ENCODE assay signal across 8 mouse cellular contexts in genomic region chr10:81168521-81169244, GRCm38 (mm10). TPM values are rescaled to one million over a fixed set of nuclear protein-coding genes. Genes with fewer than 3 reads are reported as not detected.
DNase-seq lines count a peak whose midpoint lies in the region; ATAC-seq and TF ChIP-seq lines count a peak whose summit lies in the region.

No protein-coding gene starts in this region.

- peaks cover 19% of the 10 kb centered on the region for H3K36me3 ChIP-seq in forebrain, embryonic 10.5 days (replicated peaks)
- peaks cover under 1% of the 10 kb centered on the region; the same call in 1 of the 2 replicates for H3K36me3 ChIP-seq in heart, postnatal 0 days (replicated peaks; ENCODE audit: control insufficient read depth, insufficient read depth, low read length)
- H3K36me3 ChIP-seq in neural tube, embryonic 15.5 days: peaks cover 6% of the 10 kb centered on the region

- H3K9me3 ChIP-seq in forebrain, embryonic 10.5 days: no peaks in the 10 kb centered on the region
- no peaks in the 10 kb centered on the region for H3K9me3 ChIP-seq in heart, postnatal 0 days (replicated peaks; ENCODE audit: control insufficient read depth, low read length)
- H3K9me3 ChIP-seq in neural tube, embryonic 15.5 days (replicated peaks): no peaks in the 10 kb centered on the region

- H3K4me3 ChIP-seq in forebrain, embryonic 10.5 days: peak overlapping the region; percentile 88
- peak overlapping the region; percentile 98 for H3K4me3 ChIP-seq in heart, postnatal 0 days (ENCODE audit: low read depth, low read length)
- peak overlapping the region; percentile 88 for H3K4me3 ChIP-seq in lung, adult 2 months (replicated peaks; ENCODE audit: extremely low read depth, low read depth, low read length)
- H3K4me3 ChIP-seq in neural tube, embryonic 15.5 days (replicated peaks): peak overlapping the region; percentile 83

- peaks cover 50% of the 10 kb centered on the region for H3K4me1 ChIP-seq in forebrain, embryonic 10.5 days
- H3K4me1 ChIP-seq in heart, postnatal 0 days (ENCODE audit: control insufficient read depth, insufficient read depth): peaks cover 19% of the 10 kb centered on the region
- peaks cover 14% of the 10 kb centered on the region for H3K4me1 ChIP-seq in lung, adult 2 months (ENCODE audit: control insufficient read depth, insufficient read depth, low read length)
- peaks cover 53% of the 10 kb centered on the region for H3K4me1 ChIP-seq in neural tube, embryonic 15.5 days

- no peak for TF ChIP-seq CTCF in heart, postnatal 0 days (IDR thresholded peaks at IDR 0.05; ENCODE audit: low read depth)
- TF ChIP-seq CTCF in lung, adult 2 months (IDR thresholded peaks at IDR 0.05; ENCODE audit: insufficient read depth, low read length): no peak

- H3K9ac ChIP-seq in heart, postnatal 0 days (replicated peaks; ENCODE audit: low read depth, low read length): peak overlapping the region; percentile 58
- peak overlapping the region; percentile 56 for H3K9ac ChIP-seq in neural tube, embryonic 15.5 days (replicated peaks)

- 5% methylated on average over 29 of the region's 29 CpGs for WGBS in forebrain, embryonic 10.5 days
- WGBS in heart, postnatal 0 days: 2% methylated on average over 29 of the region's 29 CpGs
- WGBS in lung, adult 2 months: under 1% methylated on average over 29 of the region's 29 CpGs
- WGBS in neural tube, embryonic 15.5 days: 2% methylated on average over 29 of the region's 29 CpGs

- peak; percentile 71 to 83 for DNase-seq in CD8-positive naive resting alpha-beta T cell, adult 2 months (ENCODE audit: low read depth in 2 of 2, low spot score in 2 of 2)
- DNase-seq in c-Kit-positive CD71-negative TER-119-negative erythroid progenitor cells, embryonic 14.5 days (ENCODE audit: low read depth): peak; percentile 94
- DNase-seq in forebrain, embryonic 10.5 days (ENCODE audit: extremely low spot score, low spot score): peak; percentile 79
- peak; percentile 90 for DNase-seq in heart, postnatal 0 days (ENCODE audit: low spot score)
- DNase-seq in kidney, postnatal 36 days: peak; percentile 93 to 94
- peak; percentile 83 for DNase-seq in lung, adult 2 months
- DNase-seq in testis, postnatal 14 days (ENCODE audit: low spot score): peak; percentile 79

- no peak for TF ChIP-seq EP300 in heart, postnatal 0 days (IDR thresholded peaks at IDR 0.05; ENCODE audit: low read depth)

- peak overlapping the region; percentile 90 for H3K27ac ChIP-seq in forebrain, embryonic 10.5 days
- H3K27ac ChIP-seq in heart, postnatal 0 days (ENCODE audit: low read depth): peak overlapping the region; percentile 87
- H3K27ac ChIP-seq in neural tube, embryonic 15.5 days (replicated peaks): peak overlapping the region; percentile 88

- H3K27me3 ChIP-seq in forebrain, embryonic 10.5 days (ENCODE audit: poor library complexity, severe bottlenecking): no peaks in the 10 kb centered on the region
- no peaks in the 10 kb centered on the region for H3K27me3 ChIP-seq in heart, postnatal 0 days (ENCODE audit: control insufficient read depth, insufficient read depth, low read length)
- H3K27me3 ChIP-seq in neural tube, embryonic 15.5 days (replicated peaks): no peaks in the 10 kb centered on the region

- TF ChIP-seq POLR2A in lung, adult 2 months (IDR thresholded peaks at IDR 0.05; ENCODE audit: borderline replicate concordance, extremely low read depth, low read depth, low read length): peak; percentile 35; the same call in 1 of the 2 replicates

- peak; percentile 52 for ATAC-seq in heart, postnatal 0 days (ENCODE audit: insufficient read depth, low read depth)
- ATAC-seq in neural tube, embryonic 15.5 days (ENCODE audit: low FRiP score): peak; percentile 60

- H3K4me2 ChIP-seq in heart, postnatal 0 days (ENCODE audit: low read depth, low read length): peak overlapping the region; percentile 91
- H3K4me2 ChIP-seq in neural tube, embryonic 15.5 days: peak overlapping the region; percentile 86

RNA-seq across cellular contexts. Expression of gene Pias4, which starts 1.0 kb away (rescaled TPM):
- polyA plus RNA-seq in forebrain, embryonic 10.5 days (2016; fragmentation: Nextera tagmentation; extraction: Ambion mirVana): 56.2 and 58.7 TPM in 2 replicates
- 14.4 and 19.6 TPM in 2 replicates for total RNA-seq in heart, postnatal 0 days (2014; rRNA removed; ENCODE audit: low replicate concordance)
- polyA plus RNA-seq in heart, postnatal 0 days (2015; fragmentation: Nextera tagmentation; extraction: Ambion mirVana): 19.8 and 20.7 TPM in 2 replicates
- 33.0 and 40.0 TPM in 2 replicates for polyA plus RNA-seq in lung, adult 2 months (2012; rRNA removed)
- 52.8 and 57.3 TPM in 2 replicates for polyA plus RNA-seq in neural tube, embryonic 15.5 days (2015; fragmentation: Nextera tagmentation; extraction: Ambion mirVana)

RNA-seq across cellular contexts. Expression of gene Eef2, which starts 7.7 kb away (rescaled TPM):
- 596 and 599 TPM in 2 replicates for polyA plus RNA-seq in forebrain, embryonic 10.5 days (2016; fragmentation: Nextera tagmentation; extraction: Ambion mirVana)
- total RNA-seq in heart, postnatal 0 days (2014; rRNA removed; ENCODE audit: low replicate concordance): 1,828 and 2,004 TPM in 2 replicates
- 353 and 370 TPM in 2 replicates for polyA plus RNA-seq in heart, postnatal 0 days (2015; fragmentation: Nextera tagmentation; extraction: Ambion mirVana)
- 1,377 and 1,420 TPM in 2 replicates for polyA plus RNA-seq in lung, adult 2 months (2012; rRNA removed)
- polyA plus RNA-seq in neural tube, embryonic 15.5 days (2015; fragmentation: Nextera tagmentation; extraction: Ambion mirVana): 493 and 549 TPM in 2 replicates

RNA-seq across cellular contexts. Expression of gene Dapk3, which starts 14.1 kb away (rescaled TPM):
- 41.6 and 44.9 TPM in 2 replicates for polyA plus RNA-seq in forebrain, embryonic 10.5 days (2016; fragmentation: Nextera tagmentation; extraction: Ambion mirVana)
- total RNA-seq in heart, postnatal 0 days (2014; rRNA removed; ENCODE audit: low replicate concordance): 56.5 and 72.7 TPM in 2 replicates
- polyA plus RNA-seq in heart, postnatal 0 days (2015; fragmentation: Nextera tagmentation; extraction: Ambion mirVana): 29.0 and 31.7 TPM in 2 replicates
- 70.4 and 73.5 TPM in 2 replicates for polyA plus RNA-seq in lung, adult 2 months (2012; rRNA removed)
- polyA plus RNA-seq in neural tube, embryonic 15.5 days (2015; fragmentation: Nextera tagmentation; extraction: Ambion mirVana): 65.7 and 70.4 TPM in 2 replicates

RNA-seq across cellular contexts. Expression of gene 4930442H23Rik, which starts 15.0 kb away (rescaled TPM):
- not detected in 2 replicates for polyA plus RNA-seq in forebrain, embryonic 10.5 days (2016; fragmentation: Nextera tagmentation; extraction: Ambion mirVana)
- not detected in 2 replicates for total RNA-seq in heart, postnatal 0 days (2014; rRNA removed; ENCODE audit: low replicate concordance)
- 0.12 TPM in 1 of 2 replicates, not detected in the other for polyA plus RNA-seq in heart, postnatal 0 days (2015; fragmentation: Nextera tagmentation; extraction: Ambion mirVana)
- not detected in 2 replicates for polyA plus RNA-seq in lung, adult 2 months (2012; rRNA removed)
- polyA plus RNA-seq in neural tube, embryonic 15.5 days (2015; fragmentation: Nextera tagmentation; extraction: Ambion mirVana): not detected in 2 replicates

RNA-seq across cellular contexts. Expression of gene Nmrk2, which starts 33.2 kb away (rescaled TPM):
- not detected in 2 replicates for polyA plus RNA-seq in forebrain, embryonic 10.5 days (2016; fragmentation: Nextera tagmentation; extraction: Ambion mirVana)
- total RNA-seq in heart, postnatal 0 days (2014; rRNA removed; ENCODE audit: low replicate concordance): 30.5 and 35.2 TPM in 2 replicates
- polyA plus RNA-seq in heart, postnatal 0 days (2015; fragmentation: Nextera tagmentation; extraction: Ambion mirVana): 13.0 and 14.2 TPM in 2 replicates
- 0.28 and 0.59 TPM in 2 replicates for polyA plus RNA-seq in lung, adult 2 months (2012; rRNA removed)
- 0.17 and 0.26 TPM in 2 replicates for polyA plus RNA-seq in neural tube, embryonic 15.5 days (2015; fragmentation: Nextera tagmentation; extraction: Ambion mirVana)

Comparison
In these comparisons a context has a peak if more than half of its experiments do, and no peak if none do; other contexts are left out.
1. Peak in every context shown above with its lines: DNase-seq, ATAC-seq, H3K4me3 ChIP-seq and H3K27ac ChIP-seq.